Mouse (Mus musculus) stomach, postnatal 0 days (tissue): Measurements from ENCODE around the gene Igsf8. TPM values are rescaled to one million over a fixed set of nuclear protein-coding genes. Genes with fewer than 3 reads are reported as not detected.
"Not testable (repeated sequence)": the region's sequence is repeated elsewhere in the genome, so short reads cannot be mapped to it uniquely, and the experiment has no call there.

Experiments
- ATAC-seq: fragments of 200-750 bp; cut with Nextera tagmentation; 2 replicates; pipeline ENCODE4 v1.8.0; 2017; ENCODE audit not compliant: low FRiP score, low TSS enrichment
- DNase-seq: peaks from one replicate; pipeline ENCODE4 v3.0.0-alpha.2; 2016; ENCODE audit warnings: low spot score
- H3K27ac ChIP-seq: fragments of 300-500 bp; sonication (generic); replicated peaks from 2 replicates; pipeline ENCODE4 v1.5.1; 2014; ENCODE audit warnings: mild to moderate bottlenecking, control low read depth
- H3K27me3 ChIP-seq: fragments of 300-500 bp; sonication (generic); 2 replicates; pipeline ENCODE4 v1.6.1; 2014; ENCODE audit warnings: low read length; ENCODE audit not compliant: control insufficient read depth, insufficient read depth
- H3K36me3 ChIP-seq: fragments of 300-500 bp; sonication (generic); 2 replicates; pipeline ENCODE4 v1.6.1; 2014; ENCODE audit warnings: low read length, mixed read lengths; ENCODE audit not compliant: control insufficient read depth, insufficient read depth
- H3K4me1 ChIP-seq: fragments of 300-500 bp; sonication (generic); replicated peaks from 2 replicates; pipeline ENCODE4 v1.6.1; 2014; ENCODE audit warnings: antibody characterized with exemption; ENCODE audit not compliant: control insufficient read depth, insufficient read depth
- H3K4me2 ChIP-seq: fragments of 300-500 bp; sonication (generic); replicated peaks from 2 replicates; pipeline ENCODE4 v1.6.1; 2014; ENCODE audit warnings: low read depth, mild to moderate bottlenecking, control low read depth, moderate library complexity
- H3K4me3 ChIP-seq: fragments of 300-500 bp; sonication (generic); 2 replicates; pipeline ENCODE4 v1.5.1; 2014; ENCODE audit warnings: low read depth, low read length, control low read depth
- H3K9ac ChIP-seq: fragments of 300-500 bp; sonication (generic); 2 replicates; pipeline ENCODE4 v1.6.1; 2014; ENCODE audit warnings: mild to moderate bottlenecking, low read length, control low read depth, mixed read lengths
- H3K9me3 ChIP-seq: fragments of 300-500 bp; sonication (generic); 2 replicates; pipeline ENCODE4 v1.6.1; 2016; ENCODE audit warnings: low read length; ENCODE audit not compliant: control insufficient read depth
- CTCF ChIP-seq: IDR thresholded peaks from 2 replicates; pipeline ENCODE4 v1.5.1; 2016; ENCODE audit warnings: antibody characterized with exemption, low read depth, mild to moderate bottlenecking, moderate library complexity
- EP300 ChIP-seq: optimal IDR thresholded peaks from 2 replicates; pipeline ENCODE3; 2016; ENCODE audit warnings: antibody characterized with exemption
- WGBS: fragments of 180-500 bp; shearing (Covaris S2); extraction: QIAGEN DNeasy Blood & Tissue Kit; methylation state at CpG from one replicate; pipeline ENCODE4 v1.1.7; 2014; 5-methylcytosine and 5-hydroxymethylcytosine counted together
- polyA plus RNA-seq: library from polyadenylated mRNA; unstranded; fragments of >200 nt; fragmentation: Nextera tagmentation; extraction: Ambion mirVana; gene quantifications from 2 replicates; pipeline ENCODE4 v1.2.1, GENCODE M21; 2015

Gene Igsf8
- polyA plus RNA-seq, 1 experiment from 2014 or later, result 19.5 TPM

- no peak for DNase-seq
- WGBS, result 66% methylated on average over 6 of the region's 6 CpGs
- Histone ChIP-seq H3K36me3 (no peaks in the 10 kb centered on the region), H3K27me3 (no peaks in the 10 kb centered on the region), H3K9me3 (no peaks in the 10 kb centered on the region), H3K4me3 (no peak overlapping the region), H3K27ac (no peak overlapping the region), H3K4me2 (no peak overlapping the region), H3K4me1 (no peaks in the 10 kb centered on the region), H3K9ac (no peak overlapping the region)
- ATAC-seq, result no peak
- TF ChIP-seq EP300, result no peak
- no peak for TF ChIP-seq CTCF
Measured at GRCm38 (mm10) chr1:172240945-172241708, 20.3 kb upstream of the Igsf8 start.

GRCm38 (mm10) chr1:172242401-172242800 is 19.0 kb upstream of the Igsf8 start:
- Histone ChIP-seq H3K4me2 (no peak overlapping the region), H3K27ac (no peak overlapping the region), H3K4me1 (no peaks in the 10 kb centered on the region), H3K4me3 (no peak overlapping the region), H3K36me3 (no peaks in the 10 kb centered on the region), H3K27me3 (no peaks in the 10 kb centered on the region), H3K9me3 (no peaks in the 10 kb centered on the region), H3K9ac (no peak overlapping the region)
- ATAC-seq (no peak), DNase-seq (no peak)
- TF ChIP-seq EP300 (no peak), CTCF (no peak)
- WGBS, result 44% methylated on average over 2 of the region's 2 CpGs

GRCm38 (mm10) chr1:172243547-172244205 is 17.8 kb upstream of the Igsf8 start:
- Histone ChIP-seq H3K9ac (no peak overlapping the region), H3K4me3 (no peak overlapping the region), H3K27me3 (no peaks in the 10 kb centered on the region), H3K27ac (no peak overlapping the region), H3K36me3 (no peaks in the 10 kb centered on the region), H3K9me3 (no peaks in the 10 kb centered on the region), H3K4me1 (no peaks in the 10 kb centered on the region), H3K4me2 (no peak overlapping the region)
- no peak for ATAC-seq
- TF ChIP-seq CTCF (peak; percentile 54), EP300 (no peak)
- WGBS, result 30% methylated on average over 16 of the region's 16 CpGs
- DNase-seq, result peak; percentile 40

- not testable (repeated sequence) for H3K27me3 ChIP-seq, H3K36me3 ChIP-seq, H3K9ac ChIP-seq, H3K27ac ChIP-seq, H3K9me3 ChIP-seq, H3K4me1 ChIP-seq, ATAC-seq, DNase-seq
- WGBS, result 49% methylated on average over 23 of the region's 23 CpGs
- Histone ChIP-seq H3K4me2 (0 out of 2 replicates have a peak overlapping the region, but pooled peaks have one; percentile 8), H3K4me3 (peak overlapping the region; percentile 6; the same call in 1 of the 2 replicates)
Measured at GRCm38 (mm10) chr1:172244645-172245044, 16.8 kb upstream of the Igsf8 start.

- 67% methylated on average over 4 of the region's 4 CpGs for WGBS
- no peak for TF ChIP-seq EP300
- no peak for TF ChIP-seq CTCF
Measured at GRCm38 (mm10) chr1:172247216-172247615, 14.2 kb upstream of the Igsf8 start.

GRCm38 (mm10) chr1:172247679-172248078 is 13.8 kb upstream of the Igsf8 start:
- no peak for DNase-seq
- H3K4me2 ChIP-seq, result no peak overlapping the region
- ATAC-seq, result no peak
- 47% methylated on average over 2 of the region's 2 CpGs for WGBS
- no peaks in the 10 kb centered on the region for H3K27me3 ChIP-seq
- H3K4me3 ChIP-seq, result no peak overlapping the region
- no peak for TF ChIP-seq EP300
- TF ChIP-seq CTCF, result peak; percentile 71
- H3K9me3 ChIP-seq, result no peaks in the 10 kb centered on the region
- H3K27ac ChIP-seq, result no peak overlapping the region
- no peaks in the 10 kb centered on the region for H3K36me3 ChIP-seq
- H3K4me1 ChIP-seq, result no peaks in the 10 kb centered on the region
- no peak overlapping the region for H3K9ac ChIP-seq

More at GRCm38 (mm10) chr1:172247216-172247615, 14.2 kb upstream of the Igsf8 start:
- H3K27ac ChIP-seq, result no peak overlapping the region
- H3K9me3 ChIP-seq, result no peaks in the 10 kb centered on the region
- no peaks in the 10 kb centered on the region for H3K36me3 ChIP-seq
- H3K4me1 ChIP-seq, result no peaks in the 10 kb centered on the region
- H3K27me3 ChIP-seq, result no peaks in the 10 kb centered on the region
- H3K4me3 ChIP-seq, result no peak overlapping the region
- H3K9ac ChIP-seq, result no peak overlapping the region
- no peak for DNase-seq
- ATAC-seq, result no peak
- H3K4me2 ChIP-seq, result no peak overlapping the region
